Mouse (Mus musculus): ENCODE measurements at regions not wholly inside any gene's neighbourhood (a gene's known extent, or its start where the extent isn't known, plus 50 kb on each side); places are given as distances from the start of the nearest gene placed in this dataset.

DNA sequence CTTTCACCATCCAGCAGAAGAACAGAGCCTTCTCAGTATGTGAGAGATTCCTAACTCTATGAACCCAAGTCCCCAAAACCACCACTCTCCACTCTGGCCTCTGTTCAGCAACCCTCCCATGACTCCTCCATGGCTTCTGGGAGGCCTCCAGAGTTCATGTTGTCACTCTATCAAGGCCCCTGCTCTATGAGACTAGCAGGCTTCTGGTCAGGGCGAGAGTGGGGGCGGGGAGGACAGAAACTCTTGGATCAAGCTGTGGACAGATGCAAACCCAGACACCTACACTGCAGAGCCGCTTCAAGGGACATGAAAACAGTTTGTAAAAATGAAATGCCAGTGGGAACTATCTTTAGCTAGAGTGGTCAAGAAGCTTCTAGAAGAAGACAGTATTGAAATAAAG is 170.2 kb downstream of the Rybp start:
- H3K36me3 ChIP-seq (ENCODE audit: control insufficient read depth, insufficient read depth): no peaks in the 10 kb centered on the region
- H3K4me3 ChIP-seq (ENCODE audit: insufficient read depth, poor library complexity, severe bottlenecking): no peak overlapping the region
- TF ChIP-seq FOSL1 (IDR thresholded peaks at IDR 0.05; ENCODE audit: insufficient read depth, low read length, poor library complexity, severe bottlenecking) (no peak), MYOG (IDR thresholded peaks at IDR 0.05; ENCODE audit: control insufficient read depth, extremely low read depth, insufficient read length) (no peak), CTCF (IDR thresholded peaks at IDR 0.05; ENCODE audit: control insufficient read depth, insufficient read depth, insufficient read length) (no peak), MAX (IDR thresholded peaks at IDR 0.05) (no peak), CEBPB (IDR thresholded peaks at IDR 0.05; ENCODE audit: low read depth) (no peak), MYOD1 (IDR thresholded peaks at IDR 0.05; ENCODE audit: control insufficient read depth, insufficient read length, low read depth) (no peak), USF1 (IDR thresholded peaks at IDR 0.05; ENCODE audit: low read depth) (no peak)
- no peaks in the 10 kb centered on the region for H3K79me3 ChIP-seq (ENCODE audit: low read depth)
- no peak overlapping the region for H3ac ChIP-seq (ENCODE audit: control insufficient read depth, insufficient read length, low read depth)
- H3K79me2 ChIP-seq (ENCODE audit: control insufficient read depth, insufficient read depth): no peaks in the 10 kb centered on the region
- peaks cover 29% of the 10 kb centered on the region for H3K27me3 ChIP-seq (ENCODE audit: control insufficient read depth, insufficient read depth, insufficient read length)

DNA sequence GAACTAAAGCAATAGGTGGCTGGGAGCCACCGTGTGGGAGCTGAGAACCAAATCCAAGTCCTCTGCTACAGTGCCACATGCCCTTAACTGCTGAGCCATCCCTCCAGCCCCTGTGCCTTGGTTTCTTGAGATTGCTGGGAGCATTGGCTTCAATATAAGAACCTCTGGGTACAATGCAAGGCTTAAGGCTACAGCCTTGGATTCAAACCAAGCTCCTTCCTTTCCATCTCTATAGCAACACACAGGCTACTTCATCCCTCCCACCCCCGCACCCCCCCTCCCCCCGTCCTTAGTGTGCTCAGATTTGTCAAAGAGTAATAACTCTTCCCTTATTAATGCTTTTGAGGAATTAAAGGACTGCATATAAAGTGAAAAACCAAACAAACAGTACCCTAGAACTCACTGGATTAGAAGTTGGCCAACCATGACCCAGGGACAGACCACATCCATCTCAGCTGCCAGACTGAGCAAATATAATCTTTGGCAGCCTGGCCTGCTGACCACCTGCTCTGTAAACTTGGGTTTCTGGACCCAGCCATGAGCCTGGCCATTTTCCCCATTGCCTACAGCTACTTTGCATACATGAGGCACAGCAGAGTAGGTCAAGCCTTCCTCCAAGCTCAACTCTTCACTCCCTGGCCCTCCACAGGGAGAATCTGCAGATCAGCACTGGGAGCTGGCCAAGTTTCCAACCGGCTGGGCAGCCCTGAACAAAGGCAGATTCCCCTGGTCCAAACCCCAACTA is 173.7 kb downstream of the Rybp start:
- H3K27me3 ChIP-seq (ENCODE audit: control insufficient read depth, insufficient read depth, insufficient read length): peaks cover 16% of the 10 kb centered on the region
- H3K79me2 ChIP-seq (ENCODE audit: control insufficient read depth, insufficient read depth): no peaks in the 10 kb centered on the region
- H3ac ChIP-seq (ENCODE audit: control insufficient read depth, insufficient read length, low read depth): no peak overlapping the region
- no peak overlapping the region for H3K4me3 ChIP-seq (ENCODE audit: insufficient read depth, poor library complexity, severe bottlenecking)
- no peak for TF ChIP-seq FOSL1 (IDR thresholded peaks at IDR 0.05; ENCODE audit: insufficient read depth, low read length, poor library complexity, severe bottlenecking)
- no peak for TF ChIP-seq USF1 (IDR thresholded peaks at IDR 0.05; ENCODE audit: low read depth)
- no peak for TF ChIP-seq MYOD1 (IDR thresholded peaks at IDR 0.05; ENCODE audit: control insufficient read depth, insufficient read length, low read depth)
- no peak for TF ChIP-seq CEBPB (IDR thresholded peaks at IDR 0.05; ENCODE audit: low read depth)
- no peak for TF ChIP-seq CTCF (IDR thresholded peaks at IDR 0.05; ENCODE audit: control insufficient read depth, insufficient read depth, insufficient read length)
- TF ChIP-seq MYOG (IDR thresholded peaks at IDR 0.05; ENCODE audit: control insufficient read depth, extremely low read depth, insufficient read length): no peak
- TF ChIP-seq MAX (IDR thresholded peaks at IDR 0.05): no peak
- H3K79me3 ChIP-seq (ENCODE audit: low read depth): no peaks in the 10 kb centered on the region
- no peaks in the 10 kb centered on the region for H3K36me3 ChIP-seq (ENCODE audit: control insufficient read depth, insufficient read depth)

DNA sequence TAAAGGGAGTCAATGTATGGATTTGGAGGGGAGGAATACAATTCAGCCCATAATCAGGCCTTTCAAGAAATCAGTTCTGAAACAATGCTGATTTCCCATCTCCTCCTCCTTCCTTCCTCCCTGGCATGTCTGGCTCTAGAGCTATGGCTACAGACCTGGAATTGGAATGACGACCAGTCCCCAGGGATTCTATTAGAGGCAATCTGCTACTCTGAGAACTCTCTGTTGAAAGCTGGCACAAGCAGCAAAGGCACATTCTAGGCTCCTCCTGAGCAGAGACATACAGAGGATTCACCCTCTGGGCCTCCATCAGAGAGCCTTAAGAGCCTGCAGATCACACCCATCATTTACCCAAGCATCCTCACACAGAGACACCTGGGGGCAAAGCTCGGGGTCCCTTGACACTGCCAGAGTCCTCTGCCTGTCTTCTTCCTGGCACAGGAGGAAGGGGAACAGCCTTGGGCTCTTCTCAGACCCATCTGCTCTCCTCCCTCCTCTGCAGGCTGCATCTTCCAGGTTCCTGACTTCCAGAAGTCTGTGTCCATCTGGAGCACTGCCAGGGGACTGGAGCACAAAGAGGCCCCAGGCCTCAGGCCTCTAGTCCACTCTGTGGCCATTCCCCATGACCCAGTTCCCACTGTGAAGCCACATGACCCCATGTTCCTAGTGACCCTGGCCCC is 176.2 kb downstream of the Rybp start:
- H3K4me3 ChIP-seq (ENCODE audit: insufficient read depth, poor library complexity, severe bottlenecking): no peak overlapping the region
- H3K36me3 ChIP-seq (ENCODE audit: control insufficient read depth, insufficient read depth): no peaks in the 10 kb centered on the region
- no peaks in the 10 kb centered on the region for H3K79me2 ChIP-seq (ENCODE audit: control insufficient read depth, insufficient read depth)
- H3K79me3 ChIP-seq (ENCODE audit: low read depth): no peaks in the 10 kb centered on the region
- no peak overlapping the region for H3ac ChIP-seq (ENCODE audit: control insufficient read depth, insufficient read length, low read depth)
- TF ChIP-seq MYOD1 (IDR thresholded peaks at IDR 0.05; ENCODE audit: control insufficient read depth, insufficient read length, low read depth) (no peak), MAX (IDR thresholded peaks at IDR 0.05) (no peak), FOSL1 (IDR thresholded peaks at IDR 0.05; ENCODE audit: insufficient read depth, low read length, poor library complexity, severe bottlenecking) (no peak), MYOG (IDR thresholded peaks at IDR 0.05; ENCODE audit: control insufficient read depth, extremely low read depth, insufficient read length) (no peak)
- peaks cover 28% of the 10 kb centered on the region for H3K27me3 ChIP-seq (ENCODE audit: control insufficient read depth, insufficient read depth, insufficient read length)

DNA sequence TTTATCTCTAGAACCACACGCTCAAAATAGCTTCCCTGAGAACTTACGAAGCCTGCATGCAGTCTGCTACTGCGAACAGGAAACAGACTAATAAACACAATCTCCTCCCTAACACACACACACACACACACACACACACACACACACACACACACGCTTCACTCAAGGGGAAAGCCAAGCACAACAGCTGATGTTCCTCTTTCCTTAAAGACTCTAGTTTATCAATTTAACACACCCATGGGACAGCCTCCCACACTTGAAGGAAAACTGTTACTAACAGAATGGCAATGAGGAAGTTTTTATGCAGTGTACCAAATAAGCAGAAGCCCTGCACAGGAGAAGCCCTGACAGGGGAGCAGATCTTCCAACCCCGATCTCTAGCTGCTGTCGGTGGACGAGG is 177.3 kb downstream of the Rybp start:
- H3K79me2 ChIP-seq (ENCODE audit: control insufficient read depth, insufficient read depth): no peaks in the 10 kb centered on the region
- no peak overlapping the region for H3K4me3 ChIP-seq (ENCODE audit: insufficient read depth, poor library complexity, severe bottlenecking)
- H3ac ChIP-seq (ENCODE audit: control insufficient read depth, insufficient read length, low read depth): no peak overlapping the region
- no peaks in the 10 kb centered on the region for H3K79me3 ChIP-seq (ENCODE audit: low read depth)
- no peaks in the 10 kb centered on the region for H3K36me3 ChIP-seq (ENCODE audit: control insufficient read depth, insufficient read depth)
- peaks cover 32% of the 10 kb centered on the region for H3K27me3 ChIP-seq (ENCODE audit: control insufficient read depth, insufficient read depth, insufficient read length)
- no peak for TF ChIP-seq USF1 (IDR thresholded peaks at IDR 0.05; ENCODE audit: low read depth)
- TF ChIP-seq CEBPB (IDR thresholded peaks at IDR 0.05; ENCODE audit: low read depth): no peak
- TF ChIP-seq MYOD1 (IDR thresholded peaks at IDR 0.05; ENCODE audit: control insufficient read depth, insufficient read length, low read depth): no peak
- TF ChIP-seq FOSL1 (IDR thresholded peaks at IDR 0.05; ENCODE audit: insufficient read depth, low read length, poor library complexity, severe bottlenecking): no peak
- TF ChIP-seq CTCF (IDR thresholded peaks at IDR 0.05; ENCODE audit: control insufficient read depth, insufficient read depth, insufficient read length): no peak
- no peak for TF ChIP-seq MAX (IDR thresholded peaks at IDR 0.05)
- TF ChIP-seq MYOG (IDR thresholded peaks at IDR 0.05; ENCODE audit: control insufficient read depth, extremely low read depth, insufficient read length): no peak

DNA sequence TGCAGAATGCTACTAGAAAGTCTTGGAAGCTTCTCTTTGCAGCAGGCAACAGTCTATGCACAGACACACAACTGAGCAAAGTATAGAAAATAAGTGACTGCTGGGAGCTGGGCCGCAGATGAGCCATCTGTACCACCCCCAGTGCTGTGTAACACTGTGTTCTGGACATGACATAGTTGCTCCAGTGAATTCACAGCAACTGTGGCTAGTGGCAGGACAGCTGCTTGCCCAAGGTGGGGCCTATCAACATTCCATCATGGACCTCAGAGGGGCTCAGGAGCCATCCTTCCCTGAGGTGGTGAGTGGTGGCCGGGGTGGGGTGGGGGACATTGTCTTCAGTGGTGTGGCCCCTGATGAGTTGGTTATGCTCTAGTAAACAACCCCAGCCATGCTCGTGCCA is 177.9 kb downstream of the Rybp start:
- Histone ChIP-seq H3K79me2 (ENCODE audit: control insufficient read depth, insufficient read depth) (no peaks in the 10 kb centered on the region), H3K79me3 (ENCODE audit: low read depth) (no peaks in the 10 kb centered on the region), H3K4me3 (ENCODE audit: insufficient read depth, poor library complexity, severe bottlenecking) (no peak overlapping the region), H3K27me3 (ENCODE audit: control insufficient read depth, insufficient read depth, insufficient read length) (peaks cover 39% of the 10 kb centered on the region), H3ac (ENCODE audit: control insufficient read depth, insufficient read length, low read depth) (no peak overlapping the region), H3K36me3 (ENCODE audit: control insufficient read depth, insufficient read depth) (no peaks in the 10 kb centered on the region)
- TF ChIP-seq MAX (IDR thresholded peaks at IDR 0.05): no peak
- TF ChIP-seq MYOD1 (IDR thresholded peaks at IDR 0.05; ENCODE audit: control insufficient read depth, insufficient read length, low read depth): no peak
- no peak for TF ChIP-seq CEBPB (IDR thresholded peaks at IDR 0.05; ENCODE audit: low read depth)
- TF ChIP-seq FOSL1 (IDR thresholded peaks at IDR 0.05; ENCODE audit: insufficient read depth, low read length, poor library complexity, severe bottlenecking): no peak
- TF ChIP-seq MYOG (IDR thresholded peaks at IDR 0.05; ENCODE audit: control insufficient read depth, extremely low read depth, insufficient read length): no peak

All from C2C12 (cell line).